Mouse (Mus musculus) lung, adult 2 months (tissue): ENCODE measurements around the gene Hoxa7.

ENCODE experiments used
- CTCF ChIP-seq: fragments of 200-500 bp; IDR thresholded peaks from 2 replicates; pipeline ENCODE4 v1.5.1; 2011; ENCODE audit warnings: mild to moderate bottlenecking, low read length, control low read depth; ENCODE audit not compliant: insufficient read depth
- POLR2A ChIP-seq: fragments of 200-500 bp; IDR thresholded peaks from 2 replicates; pipeline ENCODE4 v1.6.1; 2011; ENCODE audit warnings: low read depth, mild to moderate bottlenecking, control low read depth, low read length, borderline replicate concordance; ENCODE audit errors: extremely low read depth

- no peak for TF ChIP-seq POLR2A
- no peak for TF ChIP-seq CTCF
Measured at GRCm38 (mm10) chr6:52209685-52210046, 12.0 kb downstream of the Hoxa7 start.
